8 mouse cellular contexts compared by ENCODE assay signal in genomic region chr8:121577751-121578675, GRCm38 (mm10). TPM values are rescaled to one million over a fixed set of nuclear protein-coding genes. Genes with fewer than 3 reads are reported as not detected.
DNase-seq lines count a peak whose midpoint lies in the region; ATAC-seq and TF ChIP-seq lines count a peak whose summit lies in the region.

No protein-coding gene starts in this region.

- peak; percentile 3; the same call in 1 of the 2 replicates for ATAC-seq in heart, embryonic 15.5 days (replicated peaks; ENCODE audit: insufficient number of reproducible peaks, insufficient read depth, low FRiP score, low read depth)
- ATAC-seq in embryonic facial prominence, embryonic 12.5 days (ENCODE audit: insufficient number of reproducible peaks, insufficient read depth, low FRiP score, low TSS enrichment), result peak; percentile 49
- ATAC-seq in intestine, embryonic 16.5 days, result peak; percentile 6
- ATAC-seq in neural tube, embryonic 13.5 days (ENCODE audit: low read depth), result peak; percentile 64

- no peak for DNase-seq in heart, adult 11 months
- no peak for DNase-seq in gastrocnemius, postnatal 14 days
- DNase-seq in urinary bladder, postnatal 14 days (ENCODE audit: low spot score), result no peak

- H3K27ac ChIP-seq in heart, embryonic 15.5 days, result peak overlapping the region; percentile 64
- no peak overlapping the region for H3K27ac ChIP-seq in ES-Bruce4 (ENCODE audit: insufficient read depth, low read length)
- H3K27ac ChIP-seq in embryonic facial prominence, embryonic 12.5 days, result peak overlapping the region; percentile 20; the same call in 1 of the 2 replicates
- peak overlapping the region; percentile 35 for H3K27ac ChIP-seq in intestine, embryonic 16.5 days (ENCODE audit: low read length)
- peak overlapping the region; percentile 77 for H3K27ac ChIP-seq in neural tube, embryonic 13.5 days (replicated peaks)

- peak overlapping the region; percentile 80 for H3K4me2 ChIP-seq in heart, embryonic 15.5 days
- peak overlapping the region; percentile 89 for H3K4me2 ChIP-seq in embryonic facial prominence, embryonic 12.5 days (replicated peaks)
- H3K4me2 ChIP-seq in intestine, embryonic 16.5 days (ENCODE audit: low read depth, low read length), result peak overlapping the region; percentile 89
- peak overlapping the region; percentile 88 for H3K4me2 ChIP-seq in neural tube, embryonic 13.5 days

- H3K4me1 ChIP-seq in heart, embryonic 15.5 days (replicated peaks), result peaks cover 25% of the 10 kb centered on the region
- peaks cover 2% of the 10 kb centered on the region for H3K4me1 ChIP-seq in ES-Bruce4 (ENCODE audit: control insufficient read depth, insufficient read depth, low read length)
- H3K4me1 ChIP-seq in embryonic facial prominence, embryonic 12.5 days, result peaks cover 23% of the 10 kb centered on the region
- peaks cover 36% of the 10 kb centered on the region for H3K4me1 ChIP-seq in intestine, embryonic 16.5 days (ENCODE audit: control insufficient read depth, insufficient read depth, low read length)
- H3K4me1 ChIP-seq in neural tube, embryonic 13.5 days (replicated peaks), result peaks cover 42% of the 10 kb centered on the region

- no peak for TF ChIP-seq POLR2A in ES-Bruce4 (IDR thresholded peaks at IDR 0.05; ENCODE audit: insufficient read depth, low read length)

- WGBS in heart, embryonic 15.5 days, result 2% methylated on average over 44 of the region's 44 CpGs
- under 1% methylated on average over 44 of the region's 44 CpGs for WGBS in embryonic facial prominence, embryonic 12.5 days
- WGBS in intestine, embryonic 16.5 days, result 1% methylated on average over 44 of the region's 44 CpGs
- 2% methylated on average over 31 of the region's 44 CpGs for WGBS in neural tube, embryonic 13.5 days

- peak overlapping the region; percentile 84 for H3K4me3 ChIP-seq in heart, embryonic 15.5 days
- H3K4me3 ChIP-seq in ES-Bruce4 (ENCODE audit: low read depth, low read length), result peak overlapping the region; percentile 84
- peak overlapping the region; percentile 91 for H3K4me3 ChIP-seq in embryonic facial prominence, embryonic 12.5 days
- peak overlapping the region; percentile 92 for H3K4me3 ChIP-seq in intestine, embryonic 16.5 days (ENCODE audit: low read length)
- peak overlapping the region; percentile 92 for H3K4me3 ChIP-seq in neural tube, embryonic 13.5 days

- no peaks in the 10 kb centered on the region for H3K36me3 ChIP-seq in heart, embryonic 15.5 days
- H3K36me3 ChIP-seq in ES-Bruce4 (ENCODE audit: control insufficient read depth, insufficient read depth, low read length, poor library complexity, severe bottlenecking), result no peaks in the 10 kb centered on the region
- H3K36me3 ChIP-seq in embryonic facial prominence, embryonic 12.5 days, result no peaks in the 10 kb centered on the region
- H3K36me3 ChIP-seq in intestine, embryonic 16.5 days (ENCODE audit: control insufficient read depth, insufficient read depth, low read length), result no peaks in the 10 kb centered on the region
- no peaks in the 10 kb centered on the region for H3K36me3 ChIP-seq in neural tube, embryonic 13.5 days

- TF ChIP-seq CTCF in ES-Bruce4 (IDR thresholded peaks at IDR 0.05; ENCODE audit: low read depth, low read length), result no peak

- H3K9me3 ChIP-seq in heart, embryonic 15.5 days (replicated peaks), result no peaks in the 10 kb centered on the region
- H3K9me3 ChIP-seq in ES-Bruce4 (replicated peaks; ENCODE audit: control insufficient read depth, insufficient read depth, low read length, poor library complexity, severe bottlenecking), result no peaks in the 10 kb centered on the region
- H3K9me3 ChIP-seq in embryonic facial prominence, embryonic 12.5 days, result no peaks in the 10 kb centered on the region
- no peaks in the 10 kb centered on the region for H3K9me3 ChIP-seq in intestine, embryonic 16.5 days (ENCODE audit: control insufficient read depth, low read length)
- no peaks in the 10 kb centered on the region for H3K9me3 ChIP-seq in neural tube, embryonic 13.5 days

- TF ChIP-seq EP300 in ES-Bruce4 (IDR thresholded peaks at IDR 0.05; ENCODE audit: insufficient read depth, low read depth, low read length), result no peak

- intact Hi-C loops in gastrocnemius, postnatal 14 days (cut with DNase I; ENCODE audit: low total_unique reads), result no loop called here

- H3K9ac ChIP-seq in heart, embryonic 15.5 days, result peak overlapping the region; percentile 80
- peak overlapping the region; percentile 76 for H3K9ac ChIP-seq in ES-Bruce4 (ENCODE audit: low read depth, poor library complexity, severe bottlenecking)
- H3K9ac ChIP-seq in embryonic facial prominence, embryonic 12.5 days, result peak overlapping the region; percentile 82
- H3K9ac ChIP-seq in intestine, embryonic 16.5 days (ENCODE audit: low read depth, low read length), result peak overlapping the region; percentile 89
- H3K9ac ChIP-seq in neural tube, embryonic 13.5 days, result peak overlapping the region; percentile 93

- H3K27me3 ChIP-seq in heart, embryonic 15.5 days, result no peaks in the 10 kb centered on the region
- H3K27me3 ChIP-seq in ES-Bruce4 (ENCODE audit: control insufficient read depth, insufficient read depth, low read length, poor library complexity, severe bottlenecking), result no peaks in the 10 kb centered on the region
- no peaks in the 10 kb centered on the region for H3K27me3 ChIP-seq in embryonic facial prominence, embryonic 12.5 days
- no peaks in the 10 kb centered on the region for H3K27me3 ChIP-seq in intestine, embryonic 16.5 days (replicated peaks; ENCODE audit: control insufficient read depth, insufficient read depth, low read length)
- H3K27me3 ChIP-seq in neural tube, embryonic 13.5 days, result no peaks in the 10 kb centered on the region; the same call in 1 of the 2 replicates

RNA-seq across cellular contexts. Expression of gene Fbxo31, which starts 0.6 kb away (rescaled TPM):
- 9.8 and 13.1 TPM in 2 replicates for polyA plus RNA-seq in heart, embryonic 15.5 days (2015; fragmentation: Nextera tagmentation; extraction: Ambion mirVana)
- polyA plus RNA-seq in ES-Bruce4 (2011; ENCODE audit: insufficient read depth, insufficient read length, low read depth, missing spikeins), result 14.4 and 17.7 TPM in 2 replicates
- 23.9 and 26.7 TPM in 2 replicates for polyA plus RNA-seq in embryonic facial prominence, embryonic 12.5 days (2016; fragmentation: Nextera tagmentation; extraction: Ambion mirVana)
- polyA plus RNA-seq in intestine, embryonic 16.5 days (2015; fragmentation: Nextera tagmentation; extraction: Ambion mirVana), result 8.6 and 10.6 TPM in 2 replicates
- polyA plus RNA-seq in neural tube, embryonic 13.5 days (2015; fragmentation: Nextera tagmentation; extraction: Ambion mirVana), result 28.8 and 32.0 TPM in 2 replicates
- 10 to 100 TPM; 75.2 to 89.8 TPM for total RNA-seq in gastrocnemius, postnatal 14 days (2021)

RNA-seq across cellular contexts. Expression of gene Map1lc3b, which starts 12.1 kb away (rescaled TPM):
- 189 and 199 TPM in 2 replicates for polyA plus RNA-seq in heart, embryonic 15.5 days (2015; fragmentation: Nextera tagmentation; extraction: Ambion mirVana)
- 86.5 and 98.6 TPM in 2 replicates for polyA plus RNA-seq in ES-Bruce4 (2011; ENCODE audit: insufficient read depth, insufficient read length, low read depth, missing spikeins)
- 214 and 232 TPM in 2 replicates for polyA plus RNA-seq in embryonic facial prominence, embryonic 12.5 days (2016; fragmentation: Nextera tagmentation; extraction: Ambion mirVana)
- 190 and 192 TPM in 2 replicates for polyA plus RNA-seq in intestine, embryonic 16.5 days (2015; fragmentation: Nextera tagmentation; extraction: Ambion mirVana)
- polyA plus RNA-seq in neural tube, embryonic 13.5 days (2015; fragmentation: Nextera tagmentation; extraction: Ambion mirVana), result 411 and 420 TPM in 2 replicates
- total RNA-seq in gastrocnemius, postnatal 14 days (2021), result 100 to 1,000 TPM; 102 to 136 TPM

RNA-seq across cellular contexts. Expression of gene 1700018B08Rik, which starts 33.9 kb away (rescaled TPM):
- not detected in 2 replicates for polyA plus RNA-seq in heart, embryonic 15.5 days (2015; fragmentation: Nextera tagmentation; extraction: Ambion mirVana)
- polyA plus RNA-seq in ES-Bruce4 (2011; ENCODE audit: insufficient read depth, insufficient read length, low read depth, missing spikeins), result not detected in 2 replicates
- polyA plus RNA-seq in embryonic facial prominence, embryonic 12.5 days (2016; fragmentation: Nextera tagmentation; extraction: Ambion mirVana), result not detected in 2 replicates
- polyA plus RNA-seq in intestine, embryonic 16.5 days (2015; fragmentation: Nextera tagmentation; extraction: Ambion mirVana), result not detected in 2 replicates
- not detected in 2 replicates for polyA plus RNA-seq in neural tube, embryonic 13.5 days (2015; fragmentation: Nextera tagmentation; extraction: Ambion mirVana)
- not detected for total RNA-seq in gastrocnemius, postnatal 14 days (2021)

Comparison
In these comparisons a context has a peak if more than half of its experiments do, and no peak if none do; other contexts are left out.
1. ATAC-seq: peak in every context shown above with its lines; median percentile 64 in neural tube, embryonic 13.5 days; 49 in embryonic facial prominence, embryonic 12.5 days; 6 in intestine, embryonic 16.5 days; 3 in heart, embryonic 15.5 days.